Mouse (Mus musculus) adrenal gland (tissue): ENCODE results near the gene Pdcd2l.

Experiments
- intact Hi-C: fragments of 180-260 bp; cut with DNase I; formaldehyde crosslinking; loops from one replicate; pipeline ENCODE4 v1.15.1; 2025

Gene Pdcd2l

DNA sequence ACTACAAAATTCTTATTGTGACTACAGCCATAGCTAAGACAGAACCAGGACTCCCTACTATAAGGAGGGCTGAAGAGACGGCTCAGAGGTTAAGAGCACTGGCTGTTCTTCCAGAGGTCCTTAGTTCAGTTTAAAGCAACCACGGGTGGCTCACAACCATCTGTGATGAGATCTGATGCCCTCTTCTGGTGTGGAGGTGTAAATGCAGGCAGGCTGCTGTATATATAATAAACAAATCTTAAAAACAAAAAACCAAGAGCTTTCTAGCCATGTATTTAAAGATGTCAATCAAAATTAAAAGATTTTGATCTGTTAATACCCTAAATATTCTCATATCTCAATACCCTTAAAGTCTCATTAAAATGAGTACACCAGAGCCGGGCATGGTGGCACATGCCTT, 37.3 kb downstream of the Pdcd2l start:
- intact Hi-C loops: no loop called here

DNA sequence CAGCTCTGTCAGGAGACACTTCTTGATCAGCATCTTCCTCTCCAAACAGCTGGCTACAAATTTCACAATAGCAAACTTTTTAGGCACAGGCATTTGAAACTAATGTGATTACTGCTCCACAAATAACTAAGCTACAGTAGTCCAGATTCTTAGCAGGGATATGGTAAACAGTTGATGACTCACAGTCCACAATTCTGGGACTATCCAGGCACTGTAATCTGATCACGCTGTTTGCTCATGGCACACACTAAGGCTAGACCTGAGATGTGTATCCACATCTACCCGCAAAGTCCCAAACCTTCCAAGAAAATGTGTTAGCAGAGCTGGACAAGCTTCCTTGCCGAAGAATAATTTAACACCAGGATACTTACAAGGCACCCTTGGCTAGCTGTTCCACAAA, 38.5 kb downstream of the Pdcd2l start:
- intact Hi-C loops: no loop called here

DNA sequence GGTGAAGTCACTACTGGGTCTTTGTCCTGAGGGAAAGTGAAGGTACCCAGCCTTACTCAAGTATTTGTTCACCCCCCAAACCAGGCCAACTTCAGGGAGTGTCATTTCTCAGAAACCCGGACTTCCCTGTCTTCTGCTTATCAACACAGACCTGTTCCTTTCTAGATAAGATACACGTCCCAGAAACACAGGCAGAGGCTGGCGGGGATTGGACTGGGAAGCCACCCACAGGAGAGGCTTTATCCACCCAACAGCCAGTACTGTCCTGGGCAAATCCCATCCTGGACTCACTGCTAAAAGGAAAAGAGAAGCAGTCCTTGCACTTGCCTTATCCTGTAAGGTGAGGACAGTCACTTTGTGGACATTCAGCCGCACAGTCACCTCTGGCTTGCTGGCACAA, 49.3 kb downstream of the Pdcd2l start:
- intact Hi-C loops: no loop called here

DNA sequence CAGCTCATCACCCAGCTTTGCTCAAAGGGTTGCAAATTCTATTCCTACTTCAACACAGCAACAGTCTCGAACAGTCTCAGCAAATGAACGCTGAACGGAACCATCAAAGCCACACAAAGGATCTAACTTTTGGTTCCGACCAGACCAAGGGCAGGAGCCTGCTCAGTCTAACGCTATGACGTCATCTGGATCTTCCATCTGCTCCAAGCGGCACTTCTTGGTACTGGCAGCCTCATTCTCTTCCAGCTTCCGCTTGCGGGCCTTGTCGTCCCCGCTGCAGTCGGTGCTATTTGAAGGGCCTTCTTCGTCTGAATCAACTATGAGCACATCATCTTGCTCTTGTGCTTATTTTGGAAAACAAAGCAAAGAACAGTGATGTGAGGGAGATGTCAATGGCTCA, 55.3 kb downstream of the Pdcd2l start:
- intact Hi-C loops: no loop called here

DNA sequence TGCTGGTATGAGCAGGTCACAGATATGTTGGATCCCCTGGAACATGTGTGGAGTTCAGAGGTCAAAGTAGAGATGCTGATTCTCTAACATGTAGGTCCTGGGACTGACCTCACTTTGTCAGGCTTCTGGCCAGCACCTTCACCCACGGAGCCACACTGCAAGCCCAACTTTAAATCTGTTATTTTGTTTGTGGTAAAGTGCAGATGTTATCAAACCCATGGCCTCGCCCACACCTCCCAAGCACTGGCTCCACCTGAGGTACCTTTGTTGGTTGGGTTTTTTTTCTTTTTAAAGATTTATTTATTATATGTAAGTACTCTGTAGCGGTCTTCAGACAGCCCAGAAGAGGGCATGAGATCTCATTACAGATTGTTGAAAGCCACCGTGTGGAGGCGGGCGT, 57.0 kb downstream of the Pdcd2l start:
- intact Hi-C loops: no loop called here
